Mouse (Mus musculus): Measurements from ENCODE around the gene 1810030O07Rik. TPM values are rescaled to one million over a fixed set of nuclear protein-coding genes. Genes with fewer than 3 reads are reported as not detected.

Gene 1810030O07Rik
- 36.5 and 41.0 TPM in 2 replicates for polyA plus RNA-seq (2014; fragmentation: Nextera tagmentation; extraction: Ambion mirVana)

- DNase-seq (ENCODE audit: low spot score) (peak; percentile 82), ATAC-seq (ENCODE audit: low FRiP score) (peak; percentile 100)
- no peaks in the 10 kb centered on the region; the same call in 1 of the 2 replicates for H3K27me3 ChIP-seq (ENCODE audit: control insufficient read depth, insufficient read depth, low read length)
- peak within 1 kb of the TSS; percentile 43; the same call in 1 of the 2 replicates for H3K27ac ChIP-seq (ENCODE audit: low read depth, low read length)
- H3K9ac ChIP-seq (ENCODE audit: low read depth, low read length), result peak within 1 kb of the TSS; percentile 55
- peak within 1 kb of the TSS; percentile 41 for H3K4me2 ChIP-seq (replicated peaks; ENCODE audit: low read depth, low read length)
- no peaks in the 10 kb centered on the region for H3K36me3 ChIP-seq (ENCODE audit: control insufficient read depth, insufficient read depth, low read length)
- no peaks in the 10 kb centered on the region for H3K9me3 ChIP-seq (ENCODE audit: control insufficient read depth, low read length)
- H3K4me3 ChIP-seq (ENCODE audit: low read depth, low read length), result peak within 1 kb of the TSS; percentile 57
- WGBS, result 7% methylated on average over 42 of the region's 42 CpGs
- H3K4me1 ChIP-seq (replicated peaks; ENCODE audit: control insufficient read depth, insufficient read depth, low read length), result no peaks in the 10 kb centered on the region
These were observed at the start of gene 1810030O07Rik for GRCm38 (mm10) chrX:12673054-12673775. 1810030O07Rik (minus strand) TSS chrX:12673668.

- no peak overlapping the region for H3K27ac ChIP-seq (ENCODE audit: low read depth, low read length)
- H3K36me3 ChIP-seq (ENCODE audit: control insufficient read depth, insufficient read depth, low read length), result no peaks in the 10 kb centered on the region
- no peak overlapping the region for H3K4me2 ChIP-seq (replicated peaks; ENCODE audit: low read depth, low read length)
- no peak overlapping the region for H3K4me3 ChIP-seq (ENCODE audit: low read depth, low read length)
- no peaks in the 10 kb centered on the region for H3K4me1 ChIP-seq (replicated peaks; ENCODE audit: control insufficient read depth, insufficient read depth, low read length)
- DNase-seq (ENCODE audit: low spot score) (no peak), ATAC-seq (ENCODE audit: low FRiP score) (no peak)
- H3K9ac ChIP-seq (ENCODE audit: low read depth, low read length), result no peak overlapping the region
- H3K27me3 ChIP-seq (ENCODE audit: control insufficient read depth, insufficient read depth, low read length), result no peaks in the 10 kb centered on the region
- WGBS, result 84% methylated on average over 4 of the region's 4 CpGs
- H3K9me3 ChIP-seq (ENCODE audit: control insufficient read depth, low read length), result no peaks in the 10 kb centered on the region
These were observed 42.6 kb upstream of the 1810030O07Rik start for GRCm38 (mm10) chrX:12716036-12716435.

- Histone ChIP-seq H3K9ac (ENCODE audit: low read depth, low read length) (no peak overlapping the region), H3K4me1 (replicated peaks; ENCODE audit: control insufficient read depth, insufficient read depth, low read length) (no peaks in the 10 kb centered on the region), H3K4me2 (replicated peaks; ENCODE audit: low read depth, low read length) (no peak overlapping the region), H3K27ac (ENCODE audit: low read depth, low read length) (no peak overlapping the region), H3K9me3 (ENCODE audit: control insufficient read depth, low read length) (no peaks in the 10 kb centered on the region), H3K4me3 (ENCODE audit: low read depth, low read length) (no peak overlapping the region), H3K27me3 (ENCODE audit: control insufficient read depth, insufficient read depth, low read length) (no peaks in the 10 kb centered on the region), H3K36me3 (ENCODE audit: control insufficient read depth, insufficient read depth, low read length) (no peaks in the 10 kb centered on the region)
- DNase-seq (ENCODE audit: low spot score) (no peak), ATAC-seq (ENCODE audit: low FRiP score) (no peak)
- 94% methylated on average over 7 of the region's 7 CpGs for WGBS
These were observed 40.3 kb upstream of the 1810030O07Rik start for GRCm38 (mm10) chrX:12713796-12714195.

GRCm38 (mm10) chrX:12686910-12687309, 13.4 kb upstream of the 1810030O07Rik start:
- 84% methylated on average over 8 of the region's 8 CpGs for WGBS
- ATAC-seq (ENCODE audit: low FRiP score), result no peak
- no peak overlapping the region for H3K4me3 ChIP-seq (ENCODE audit: low read depth, low read length)
- H3K4me2 ChIP-seq (replicated peaks; ENCODE audit: low read depth, low read length), result no peak overlapping the region
- no peaks in the 10 kb centered on the region for H3K4me1 ChIP-seq (replicated peaks; ENCODE audit: control insufficient read depth, insufficient read depth, low read length)
- no peaks in the 10 kb centered on the region for H3K27me3 ChIP-seq (ENCODE audit: control insufficient read depth, insufficient read depth, low read length)
- H3K9me3 ChIP-seq (ENCODE audit: control insufficient read depth, low read length), result no peaks in the 10 kb centered on the region
- H3K9ac ChIP-seq (ENCODE audit: low read depth, low read length), result no peak overlapping the region
- DNase-seq (ENCODE audit: low spot score), result no peak
- no peak overlapping the region for H3K27ac ChIP-seq (ENCODE audit: low read depth, low read length)
- H3K36me3 ChIP-seq (ENCODE audit: control insufficient read depth, insufficient read depth, low read length), result no peaks in the 10 kb centered on the region

DNA sequence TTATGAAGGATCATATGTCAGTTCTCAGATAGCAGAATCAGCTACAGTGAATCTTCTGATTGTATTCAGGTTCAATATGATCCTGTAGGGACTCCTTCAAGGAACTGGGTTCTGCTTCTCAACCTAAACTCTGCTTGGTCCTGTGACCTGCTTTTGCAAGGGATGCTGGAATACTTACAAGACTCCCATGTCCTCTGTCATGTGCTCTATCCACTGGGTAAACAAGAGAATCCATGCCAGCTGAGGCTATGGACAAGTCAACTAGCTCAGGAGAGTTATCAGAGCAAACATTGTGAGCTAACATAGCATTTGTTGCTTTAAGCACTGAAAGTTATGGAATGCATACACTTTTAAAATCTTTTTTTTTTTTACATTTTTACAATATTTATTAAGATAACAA, 12.6 kb upstream of the 1810030O07Rik start:
- no peak overlapping the region for H3K4me3 ChIP-seq (ENCODE audit: low read depth, low read length)
- H3K9ac ChIP-seq (ENCODE audit: low read depth, low read length), result no peak overlapping the region
- H3K9me3 ChIP-seq (ENCODE audit: control insufficient read depth, low read length), result no peaks in the 10 kb centered on the region
- no peaks in the 10 kb centered on the region for H3K27me3 ChIP-seq (ENCODE audit: control insufficient read depth, insufficient read depth, low read length)
- no peak overlapping the region for H3K4me2 ChIP-seq (replicated peaks; ENCODE audit: low read depth, low read length)
- DNase-seq (ENCODE audit: low spot score) (no peak), ATAC-seq (ENCODE audit: low FRiP score) (no peak)
- no peak overlapping the region for H3K27ac ChIP-seq (ENCODE audit: low read depth, low read length)
- H3K36me3 ChIP-seq (ENCODE audit: control insufficient read depth, insufficient read depth, low read length), result no peaks in the 10 kb centered on the region
- no peaks in the 10 kb centered on the region for H3K4me1 ChIP-seq (replicated peaks; ENCODE audit: control insufficient read depth, insufficient read depth, low read length)

DNA sequence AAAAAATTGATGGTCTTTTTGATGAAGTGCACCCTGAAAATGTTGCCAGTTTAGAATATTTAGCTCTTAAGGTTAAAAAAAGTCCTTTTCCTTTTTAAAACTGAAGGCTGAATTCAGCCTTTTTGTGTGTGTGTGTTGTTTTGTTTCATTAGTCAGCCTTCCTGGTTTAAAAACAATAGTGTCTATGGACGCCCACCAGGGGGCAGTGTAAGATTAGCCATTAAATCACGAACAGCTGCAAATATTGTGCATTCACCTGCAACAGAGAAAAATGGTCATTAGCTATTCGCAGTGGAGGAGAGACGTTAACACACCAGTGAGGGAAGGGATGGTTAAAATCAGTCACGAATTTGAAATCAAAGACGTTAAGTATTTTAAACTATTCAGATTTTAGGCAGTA, 3.9 kb upstream of the 1810030O07Rik start:
- no peaks in the 10 kb centered on the region for H3K9me3 ChIP-seq (ENCODE audit: control insufficient read depth, low read length)
- no peak overlapping the region for H3K27ac ChIP-seq (ENCODE audit: low read depth, low read length)
- no peaks in the 10 kb centered on the region; the same call in 1 of the 2 replicates for H3K27me3 ChIP-seq (ENCODE audit: control insufficient read depth, insufficient read depth, low read length)
- 40% methylated on average over 6 of the region's 6 CpGs for WGBS
- H3K4me3 ChIP-seq (ENCODE audit: low read depth, low read length), result no peak overlapping the region
- H3K4me1 ChIP-seq (replicated peaks; ENCODE audit: control insufficient read depth, insufficient read depth, low read length), result no peaks in the 10 kb centered on the region
- no peak overlapping the region for H3K9ac ChIP-seq (ENCODE audit: low read depth, low read length)
- H3K36me3 ChIP-seq (ENCODE audit: control insufficient read depth, insufficient read depth, low read length), result no peaks in the 10 kb centered on the region
- ATAC-seq (ENCODE audit: low FRiP score) (no peak), DNase-seq (ENCODE audit: low spot score) (peak; percentile 77)
- no peak overlapping the region for H3K4me2 ChIP-seq (replicated peaks; ENCODE audit: low read depth, low read length)

DNA sequence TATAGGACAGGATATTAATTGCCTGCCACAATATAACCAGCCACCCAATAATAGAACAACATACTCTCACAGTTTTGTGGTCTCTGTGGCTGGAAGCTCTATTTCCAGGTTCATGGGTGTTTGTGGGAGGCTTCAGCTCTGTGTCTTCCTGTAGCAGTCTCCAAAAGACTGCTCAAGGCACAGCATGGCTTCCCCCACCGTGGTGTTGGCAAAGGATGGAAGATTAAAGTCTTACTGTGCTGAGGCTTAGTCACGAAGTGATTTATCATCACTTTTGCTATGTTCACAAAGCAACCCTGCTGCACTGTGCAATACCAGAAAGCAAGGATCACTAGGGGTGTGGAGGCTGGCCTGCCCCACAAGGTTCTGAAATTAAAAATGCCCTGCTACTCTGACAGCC, 19.6 kb downstream of the 1810030O07Rik start:
- no peaks in the 10 kb centered on the region for H3K9me3 ChIP-seq (ENCODE audit: control insufficient read depth, low read length)
- H3K36me3 ChIP-seq (ENCODE audit: control insufficient read depth, insufficient read depth, low read length), result no peaks in the 10 kb centered on the region; the same call in 1 of the 2 replicates
- WGBS, result 73% methylated on average over 2 of the region's 2 CpGs
- H3K9ac ChIP-seq (ENCODE audit: low read depth, low read length), result no peak overlapping the region
- H3K27ac ChIP-seq (ENCODE audit: low read depth, low read length), result no peak overlapping the region
- no peaks in the 10 kb centered on the region for H3K4me1 ChIP-seq (replicated peaks; ENCODE audit: control insufficient read depth, insufficient read depth, low read length)
- H3K4me3 ChIP-seq (ENCODE audit: low read depth, low read length), result no peak overlapping the region
- ATAC-seq (ENCODE audit: low FRiP score) (no peak), DNase-seq (ENCODE audit: low spot score) (no peak)
- H3K4me2 ChIP-seq (replicated peaks; ENCODE audit: low read depth, low read length), result no peak overlapping the region
- H3K27me3 ChIP-seq (ENCODE audit: control insufficient read depth, insufficient read depth, low read length), result no peaks in the 10 kb centered on the region

DNA sequence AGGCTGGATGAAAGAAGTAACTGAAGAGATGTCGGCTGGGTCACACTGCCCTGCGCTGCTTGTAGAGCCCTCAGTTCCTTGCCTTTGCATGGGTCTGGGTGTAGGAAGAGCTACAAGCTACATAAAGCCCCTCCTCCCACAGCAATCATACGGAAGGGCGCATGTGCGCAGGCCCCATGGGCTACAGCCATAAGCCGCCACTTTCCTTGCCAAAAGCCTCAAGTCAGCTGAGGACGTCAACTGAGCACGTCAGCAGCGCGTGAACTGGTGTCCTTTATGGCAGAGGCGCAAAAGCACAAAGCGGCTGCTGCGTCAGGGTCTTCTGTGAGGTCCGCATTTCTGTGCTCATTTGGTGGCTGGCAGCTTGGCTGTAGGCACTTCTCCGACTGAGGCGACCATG, 21.6 kb downstream of the 1810030O07Rik start:
- Histone ChIP-seq H3K9ac (ENCODE audit: low read depth, low read length) (no peak overlapping the region), H3K4me1 (replicated peaks; ENCODE audit: control insufficient read depth, insufficient read depth, low read length) (no peaks in the 10 kb centered on the region), H3K27me3 (ENCODE audit: control insufficient read depth, insufficient read depth, low read length) (no peaks in the 10 kb centered on the region), H3K4me3 (ENCODE audit: low read depth, low read length) (no peak overlapping the region), H3K36me3 (ENCODE audit: control insufficient read depth, insufficient read depth, low read length) (no peaks in the 10 kb centered on the region; the same call in 1 of the 2 replicates), H3K4me2 (replicated peaks; ENCODE audit: low read depth, low read length) (no peak overlapping the region), H3K27ac (ENCODE audit: low read depth, low read length) (no peak overlapping the region), H3K9me3 (ENCODE audit: control insufficient read depth, low read length) (no peaks in the 10 kb centered on the region)
- DNase-seq (ENCODE audit: low spot score) (no peak), ATAC-seq (ENCODE audit: low FRiP score) (no peak)
- WGBS, result 91% methylated on average over 16 of the region's 16 CpGs
